Mouse (Mus musculus) C2C12 (cell line): ENCODE data around the gene Psmd5.

Experiments
- CEBPB ChIP-seq: IDR thresholded peaks from one replicate; pipeline ENCODE4 v1.6.1; 2011; ENCODE audit warnings: low read depth, mild to moderate bottlenecking, control low read depth, moderate library complexity
- CTCF ChIP-seq: IDR thresholded peaks from one replicate; pipeline ENCODE4 v1.5.1; 2011; ENCODE audit not compliant: control insufficient read depth, insufficient read depth, insufficient read length
- FOSL1 ChIP-seq: IDR thresholded peaks from one replicate; pipeline ENCODE4 v1.8.0; 2011; ENCODE audit warnings: mild to moderate bottlenecking, low read length; ENCODE audit not compliant: poor library complexity, insufficient read depth, severe bottlenecking
- MAX ChIP-seq: IDR thresholded peaks from one replicate; pipeline ENCODE4 v1.6.1; 2011; ENCODE audit warnings: mild to moderate bottlenecking, control low read depth
- USF1 ChIP-seq: IDR thresholded peaks from one replicate; pipeline ENCODE4 v1.6.1; 2011; ENCODE audit warnings: low read depth, mild to moderate bottlenecking, control low read depth, moderate library complexity

GRCm38 (mm10) chr2:34906426-34906825, 31.7 kb upstream of the Psmd5 start:
- TF ChIP-seq CTCF (no peak), USF1 (no peak), CEBPB (no peak), FOSL1 (no peak), MAX (no peak)
